Mouse (Mus musculus): ENCODE measurements around the gene Mmp24.
A peak's percentile ranks its signal among the peaks of the same experiment; 100 is the strongest.
"Not testable (repeated sequence)": the region's sequence is repeated elsewhere in the genome, so short reads cannot be mapped to it uniquely, and the experiment has no call there.

The Mmp24 gene

DNA sequence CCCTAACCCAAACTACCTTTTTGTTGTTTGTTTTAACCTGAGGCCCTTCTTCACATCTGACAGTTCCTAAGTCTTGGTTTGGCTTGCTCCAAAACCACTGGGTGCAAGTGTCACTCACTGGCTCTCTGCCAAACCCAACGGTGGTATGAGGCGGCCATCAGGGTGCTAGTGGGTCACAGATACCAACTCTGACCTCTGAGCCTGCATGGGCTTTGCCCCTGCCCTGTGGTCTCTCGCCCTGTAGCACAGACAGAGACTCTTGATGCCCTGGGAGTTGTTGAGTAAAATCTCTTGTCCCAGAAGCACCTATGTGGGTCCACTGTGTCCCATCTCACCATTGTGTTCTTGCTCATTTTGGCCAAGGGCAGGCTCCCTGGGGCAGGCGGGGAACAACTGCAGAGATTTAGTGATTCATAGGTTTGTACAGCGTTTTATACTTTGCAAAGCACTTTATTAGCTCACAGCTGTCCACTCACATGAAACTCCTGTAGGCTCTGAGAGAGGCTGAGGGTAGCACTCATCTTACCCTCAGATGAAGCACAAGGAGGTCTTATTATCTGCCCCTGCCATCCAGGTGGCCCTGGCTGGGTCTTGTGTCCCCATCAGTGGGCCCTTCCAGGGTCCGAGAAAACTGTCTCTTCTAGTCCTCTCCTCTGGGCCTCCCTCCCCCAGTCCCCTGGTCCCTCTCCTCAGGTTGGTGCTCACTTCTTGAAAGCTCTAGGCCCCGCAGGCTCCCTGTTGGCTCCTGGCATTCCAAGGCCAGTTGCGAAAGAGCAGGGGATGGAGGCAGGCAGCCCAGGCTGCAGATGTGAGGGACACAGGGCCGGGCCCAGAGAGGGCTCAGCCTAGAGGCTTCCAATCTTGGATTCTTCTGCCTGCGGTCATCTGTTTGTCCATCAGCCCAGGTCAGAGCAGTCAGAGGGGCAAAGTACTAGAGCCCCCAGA, 42.4 kb downstream of the Mmp24 start:
- no peak for DNase-seq

- DNase-seq: peak; percentile 94
Measured at GRCm38 (mm10) chr2:155818596-155819391, 43.7 kb downstream of the Mmp24 start.

GRCm38 (mm10) chr2:155819392-155819448, 44.1 kb downstream of the Mmp24 start, which contains the start of gene BC029722:
Gene BC029722, minus strand, starts transcription at chr2:155819426.
- DNase-seq: no peak

DNA sequence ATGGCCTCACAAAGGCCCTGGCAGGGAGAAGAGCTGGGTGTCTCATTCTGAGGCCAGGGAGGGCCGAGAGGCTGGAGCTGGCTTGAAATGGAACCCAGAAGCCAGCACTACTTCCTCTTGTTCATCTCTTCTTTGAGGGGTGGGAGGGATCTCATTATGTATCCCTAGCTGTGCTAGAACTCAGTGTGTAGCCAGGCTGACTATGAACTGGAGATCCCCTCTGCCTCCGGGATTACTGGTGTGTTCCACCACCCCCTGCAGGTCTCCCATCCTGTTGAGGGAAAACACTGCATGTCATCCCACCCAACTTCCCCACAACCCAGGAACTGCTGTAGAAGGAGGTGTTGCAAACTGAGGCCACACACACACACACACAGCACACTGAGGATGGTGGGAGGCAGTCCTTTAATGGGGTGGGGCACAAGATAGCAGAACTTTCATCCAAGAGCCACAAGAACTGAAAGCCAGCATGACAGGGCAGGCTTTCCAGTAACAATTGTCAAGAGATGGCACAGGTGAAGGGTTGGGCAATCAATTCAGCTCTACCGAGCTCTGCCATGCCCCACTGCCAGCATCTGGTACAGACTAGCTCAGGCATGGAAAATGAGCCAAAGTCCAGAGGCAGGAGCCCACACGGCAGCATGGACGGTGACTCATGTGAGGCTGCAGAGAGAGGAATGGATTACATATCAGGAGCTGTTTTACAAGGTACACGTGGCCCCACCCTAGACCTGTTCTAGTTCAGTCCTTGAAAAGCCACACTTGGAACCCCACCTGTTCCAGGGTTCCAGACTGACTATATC, 44.5 kb downstream of the Mmp24 start:
- no peak for DNase-seq

DNA sequence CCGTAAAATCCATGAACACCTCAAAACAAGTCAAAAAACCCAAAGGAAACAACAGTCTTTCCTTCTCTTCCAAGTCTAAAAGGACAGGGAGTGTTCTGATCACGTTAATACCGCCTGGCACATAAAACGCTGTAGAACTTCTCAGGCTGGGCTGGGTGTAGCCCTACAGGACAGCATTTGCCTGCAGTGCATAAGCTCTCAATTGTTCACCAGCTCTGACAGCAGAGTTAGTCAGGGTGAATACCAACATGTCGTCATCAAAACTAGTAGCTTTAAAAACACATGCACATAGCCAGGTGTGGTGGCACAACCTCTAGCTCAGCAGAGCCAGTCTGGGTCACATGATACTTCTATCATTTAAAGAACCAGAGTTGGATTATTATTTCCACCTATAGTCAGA, 45.6 kb downstream of the Mmp24 start:
- DNase-seq: no peak

- no peak for DNase-seq
Measured at GRCm38 (mm10) chr2:155823722-155824121, 48.6 kb downstream of the Mmp24 start.

- no peak for DNase-seq
Measured at GRCm38 (mm10) chr2:155825904-155826629, 50.9 kb downstream of the Mmp24 start.

- peak; percentile 94 for DNase-seq
Measured at GRCm38 (mm10) chr2:155826630-155827424, 51.7 kb downstream of the Mmp24 start, which contains the start of gene Eif6. Gene Eif6, minus strand, starts transcription at chr2:155826925.

GRCm38 (mm10) chr2:155830841-155831240, 55.7 kb downstream of the Mmp24 start:
- DNase-seq: no peak

DNA sequence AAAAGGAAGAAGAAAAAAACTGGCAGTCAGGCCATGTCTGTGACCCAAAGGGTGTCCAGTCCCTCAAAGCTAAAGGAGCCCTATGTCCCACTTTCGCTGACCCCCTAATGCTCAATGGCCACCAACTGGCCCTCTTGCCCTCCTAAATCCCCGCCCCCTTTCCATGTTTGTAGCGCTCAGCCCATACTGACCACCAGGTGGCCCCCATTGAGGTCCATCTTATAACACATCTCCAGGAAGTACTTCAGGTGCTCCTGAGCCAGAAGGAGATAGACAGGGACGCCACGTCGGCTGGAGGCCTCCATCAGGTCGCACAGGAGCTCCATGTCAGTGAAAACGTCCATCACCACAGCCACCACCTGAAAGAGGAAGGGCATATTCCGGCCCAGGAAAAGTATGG, 56.2 kb downstream of the Mmp24 start:
- peak; percentile 43 for DNase-seq

GRCm38 (mm10) chr2:155832087-155832486, 56.9 kb downstream of the Mmp24 start:
- DNase-seq: not testable (repeated sequence)

GRCm38 (mm10) chr2:155834732-155835131, 59.6 kb downstream of the Mmp24 start, which contains the start of gene Fam83c:
Gene Fam83c, minus strand, starts transcription at chr2:155834854.
- DNase-seq: no peak

DNA sequence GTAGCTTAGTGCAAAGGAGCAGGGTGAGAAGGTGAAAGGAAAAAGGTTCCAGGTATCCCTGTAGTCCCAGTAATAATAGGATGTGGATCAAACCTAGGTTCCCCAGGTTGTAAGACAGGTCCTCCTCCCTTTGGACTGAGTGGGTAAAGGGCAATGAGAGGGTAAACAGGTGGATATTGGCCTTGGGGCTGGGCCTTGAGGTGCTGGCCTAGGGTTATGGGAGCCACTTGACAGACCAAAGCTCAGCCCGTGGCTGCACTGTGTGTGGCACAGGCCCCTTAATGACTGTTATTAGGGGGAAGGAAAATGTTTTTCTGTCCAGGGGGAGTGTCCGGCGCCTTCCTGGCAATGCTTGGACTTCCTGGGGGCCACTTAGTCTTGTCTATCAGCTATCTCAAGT, 62.8 kb downstream of the Mmp24 start:
- DNase-seq: no peak

DNA sequence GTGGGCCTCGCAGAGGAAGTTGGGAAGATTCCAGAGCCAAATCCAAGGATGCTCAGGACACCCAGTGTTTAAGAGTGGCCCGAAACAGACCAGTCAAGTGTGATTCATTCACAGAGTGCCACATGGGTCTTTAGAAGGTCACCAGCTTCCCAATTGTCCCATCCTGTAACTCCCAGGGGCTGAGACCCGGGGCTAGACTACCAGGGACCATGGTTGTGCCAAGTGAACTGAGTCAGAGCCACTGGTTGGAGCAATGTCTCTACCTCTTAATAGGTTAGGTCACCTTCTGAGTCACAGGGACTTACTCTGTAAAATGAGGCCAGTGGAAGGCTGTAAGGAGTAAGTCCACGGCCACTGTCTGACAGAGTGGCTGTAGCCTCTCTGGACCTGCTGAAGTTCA, 63.8 kb downstream of the Mmp24 start:
- DNase-seq: no peak

GRCm38 (mm10) chr2:155846930-155847329, 71.8 kb downstream of the Mmp24 start:
- no peak for DNase-seq

DNA sequence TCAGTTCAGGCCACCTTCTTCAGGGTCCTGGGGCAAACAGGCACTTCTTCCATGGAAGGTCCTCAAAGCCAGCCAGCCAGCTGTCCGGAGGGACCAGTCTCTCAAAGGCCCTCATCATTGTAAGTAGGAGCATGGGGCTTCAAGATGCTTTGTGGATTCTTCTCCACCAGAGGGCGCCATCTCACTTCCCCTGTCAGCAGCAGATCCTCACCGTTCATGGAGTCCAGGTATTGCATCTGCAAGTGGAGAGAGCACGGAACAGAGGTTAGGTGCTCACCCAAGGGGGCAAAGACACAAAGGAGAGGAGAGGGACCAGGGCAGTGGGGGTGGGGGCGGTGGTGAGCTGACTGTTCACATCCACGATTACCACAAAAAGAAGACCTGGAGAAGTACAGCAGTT, 73.1 kb downstream of the Mmp24 start:
- peak; percentile 85 for DNase-seq

- no peak for DNase-seq
Measured at GRCm38 (mm10) chr2:155849464-155849863, 74.3 kb downstream of the Mmp24 start.

GRCm38 (mm10) chr2:155850120-155850519, 75.0 kb downstream of the Mmp24 start:
- DNase-seq: no peak

DNA sequence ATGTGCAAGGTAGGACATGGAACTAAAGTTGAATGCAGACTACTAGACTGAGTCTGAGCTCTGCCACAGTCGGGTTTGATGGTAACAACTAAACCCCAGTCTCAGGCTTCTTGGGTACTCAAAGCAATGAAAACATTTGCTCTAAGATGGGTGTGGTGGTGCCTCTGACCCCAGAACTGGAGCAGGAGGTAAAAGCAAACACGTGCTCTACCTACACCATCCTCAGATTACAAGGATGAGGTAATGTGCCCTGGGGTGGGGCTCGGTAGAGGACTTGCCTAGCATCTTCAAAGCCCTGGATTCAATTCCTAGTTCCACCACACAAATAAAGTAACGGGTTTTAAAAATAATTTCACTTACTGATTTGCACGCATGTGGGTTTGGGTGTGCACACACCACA, 77.4 kb downstream of the Mmp24 start:
- no peak for DNase-seq

- no peak for DNase-seq
Measured at GRCm38 (mm10) chr2:155860102-155860501, 85.0 kb downstream of the Mmp24 start.

- DNase-seq: no peak
Measured at GRCm38 (mm10) chr2:155861581-155861980, 86.4 kb downstream of the Mmp24 start.
